Mouse (Mus musculus) stomach, postnatal 0 days (tissue): ENCODE measurements around the gene Vmn1r5. TPM values are rescaled to one million over a fixed set of nuclear protein-coding genes. Genes with fewer than 3 reads are reported as not detected.

Source experiments
- ATAC-seq: fragments of 200-750 bp; cut with Nextera tagmentation; 2 replicates; pipeline ENCODE4 v1.8.0; 2017; ENCODE audit not compliant: low FRiP score, low TSS enrichment
- DNase-seq: peaks from one replicate; pipeline ENCODE4 v3.0.0-alpha.2; 2016; ENCODE audit warnings: low spot score
- H3K27ac ChIP-seq: fragments of 300-500 bp; sonication (generic); replicated peaks from 2 replicates; pipeline ENCODE4 v1.5.1; 2014; ENCODE audit warnings: mild to moderate bottlenecking, control low read depth
- H3K27me3 ChIP-seq: fragments of 300-500 bp; sonication (generic); 2 replicates; pipeline ENCODE4 v1.6.1; 2014; ENCODE audit warnings: low read length; ENCODE audit not compliant: control insufficient read depth, insufficient read depth
- H3K36me3 ChIP-seq: fragments of 300-500 bp; sonication (generic); 2 replicates; pipeline ENCODE4 v1.6.1; 2014; ENCODE audit warnings: low read length, mixed read lengths; ENCODE audit not compliant: control insufficient read depth, insufficient read depth
- H3K4me1 ChIP-seq: fragments of 300-500 bp; sonication (generic); replicated peaks from 2 replicates; pipeline ENCODE4 v1.6.1; 2014; ENCODE audit warnings: antibody characterized with exemption; ENCODE audit not compliant: control insufficient read depth, insufficient read depth
- H3K4me2 ChIP-seq: fragments of 300-500 bp; sonication (generic); replicated peaks from 2 replicates; pipeline ENCODE4 v1.6.1; 2014; ENCODE audit warnings: low read depth, mild to moderate bottlenecking, control low read depth, moderate library complexity
- H3K4me3 ChIP-seq: fragments of 300-500 bp; sonication (generic); 2 replicates; pipeline ENCODE4 v1.5.1; 2014; ENCODE audit warnings: low read depth, low read length, control low read depth
- H3K9ac ChIP-seq: fragments of 300-500 bp; sonication (generic); 2 replicates; pipeline ENCODE4 v1.6.1; 2014; ENCODE audit warnings: mild to moderate bottlenecking, low read length, control low read depth, mixed read lengths
- H3K9me3 ChIP-seq: fragments of 300-500 bp; sonication (generic); 2 replicates; pipeline ENCODE4 v1.6.1; 2016; ENCODE audit warnings: low read length; ENCODE audit not compliant: control insufficient read depth
- CTCF ChIP-seq: IDR thresholded peaks from 2 replicates; pipeline ENCODE4 v1.5.1; 2016; ENCODE audit warnings: antibody characterized with exemption, low read depth, mild to moderate bottlenecking, moderate library complexity
- EP300 ChIP-seq: optimal IDR thresholded peaks from 2 replicates; pipeline ENCODE3; 2016; ENCODE audit warnings: antibody characterized with exemption
- WGBS: fragments of 180-500 bp; shearing (Covaris S2); extraction: QIAGEN DNeasy Blood & Tissue Kit; methylation state at CpG from one replicate; pipeline ENCODE4 v1.1.7; 2014; 5-methylcytosine and 5-hydroxymethylcytosine counted together
- polyA plus RNA-seq: library from polyadenylated mRNA; unstranded; fragments of >200 nt; fragmentation: Nextera tagmentation; extraction: Ambion mirVana; gene quantifications from 2 replicates; pipeline ENCODE4 v1.2.1, GENCODE M21; 2015

The Vmn1r5 gene
- polyA plus RNA-seq = not detected in 2 replicates

GRCm38 (mm10) chr6:56969973-56970372, at the start of gene Vmn1r5:
Vmn1r5 (plus strand) TSS chr6:56970273.
- H3K4me3 ChIP-seq = no peak within 1 kb of the TSS
- DNase-seq = no peak
- ATAC-seq = no peak
- no peaks in the 10 kb centered on the region for H3K9me3 ChIP-seq
- no peaks in the 10 kb centered on the region for H3K27me3 ChIP-seq
- H3K9ac ChIP-seq = no peak within 1 kb of the TSS
- TF ChIP-seq EP300 (no peak), CTCF (no peak)
- H3K4me2 ChIP-seq = no peak within 1 kb of the TSS
- H3K36me3 ChIP-seq = no peaks in the 10 kb centered on the region
- H3K27ac ChIP-seq = no peak within 1 kb of the TSS
- H3K4me1 ChIP-seq = no peaks in the 10 kb centered on the region

- Histone ChIP-seq H3K4me3 (peak overlapping the region; percentile 75), H3K9me3 (no peaks in the 10 kb centered on the region), H3K9ac (peak overlapping the region; percentile 81), H3K4me1 (no peaks in the 10 kb centered on the region), H3K27ac (peak overlapping the region; percentile 84), H3K27me3 (no peaks in the 10 kb centered on the region), H3K4me2 (peak overlapping the region; percentile 66), H3K36me3 (no peaks in the 10 kb centered on the region)
- no peak for ATAC-seq
- DNase-seq = no peak
- TF ChIP-seq CTCF = no peak
- TF ChIP-seq EP300 = no peak
- under 1% methylated on average over 25 of the region's 25 CpGs for WGBS
Measured at GRCm38 (mm10) chr6:56923331-56923725, 46.7 kb upstream of the Vmn1r5 start.

- no peaks in the 10 kb centered on the region for H3K36me3 ChIP-seq
- no peaks in the 10 kb centered on the region for H3K4me1 ChIP-seq
- peak within 1 kb of the TSS; percentile 81 for H3K9ac ChIP-seq
- no peak for TF ChIP-seq CTCF
- peak; percentile 2 for TF ChIP-seq EP300
- 3% methylated on average over 64 of the region's 64 CpGs for WGBS
- H3K4me2 ChIP-seq = peak within 1 kb of the TSS; percentile 66
- H3K27ac ChIP-seq = peak within 1 kb of the TSS; percentile 84
- H3K27me3 ChIP-seq = no peaks in the 10 kb centered on the region
- H3K9me3 ChIP-seq = 0 out of 2 replicates have a peak, but pooled peaks cover 2% of the 10 kb centered on the region
- H3K4me3 ChIP-seq = peak within 1 kb of the TSS; percentile 75
- DNase-seq = peak; percentile 95
- ATAC-seq = peak; percentile 98
Measured at GRCm38 (mm10) chr6:56923726-56924707, 46.1 kb upstream of the Vmn1r5 start, which contains the start of the genes Nt5c3 and Vmn1r4. Nt5c3 (minus strand) TSS chr6:56923932. Vmn1r4 (plus strand) TSS chr6:56924015.

DNA sequence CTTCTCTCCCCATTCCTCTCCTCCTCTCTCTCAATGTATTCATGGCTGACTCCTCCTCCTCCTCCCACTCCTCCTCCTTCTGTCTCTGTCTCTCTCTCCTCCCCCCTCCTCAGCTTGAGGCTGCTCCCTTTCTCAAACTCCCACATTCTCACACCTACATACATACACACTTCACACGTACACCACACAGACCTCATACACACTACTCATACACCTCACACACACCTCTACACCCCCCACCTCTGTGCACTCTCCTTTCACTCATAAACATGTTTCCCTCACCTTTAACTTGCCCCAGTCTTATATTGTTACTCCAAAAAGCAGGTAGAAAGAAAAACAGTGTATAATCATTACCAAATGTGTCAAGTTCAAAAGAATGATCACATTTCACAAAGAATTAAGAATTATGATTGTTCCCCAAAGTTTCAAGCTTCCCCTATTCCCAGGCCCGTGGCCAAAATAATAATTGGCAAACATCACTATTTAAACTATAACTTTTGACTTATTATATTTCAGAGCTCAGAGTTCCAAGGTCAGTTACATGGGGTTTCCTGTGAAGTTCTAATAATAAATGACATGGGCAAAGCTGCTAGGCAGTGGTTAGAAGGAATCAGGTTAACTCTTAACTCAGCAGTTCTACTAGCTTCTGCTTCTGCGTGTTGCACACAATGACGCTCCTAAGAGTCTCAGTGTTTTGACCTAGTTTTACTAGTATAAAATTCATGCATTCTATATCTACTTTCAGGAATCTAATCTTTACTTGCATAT, 38.2 kb upstream of the Vmn1r5 start:
- no peak overlapping the region for H3K4me3 ChIP-seq
- H3K9ac ChIP-seq = no peak overlapping the region
- no peak overlapping the region for H3K27ac ChIP-seq
- H3K27me3 ChIP-seq = no peaks in the 10 kb centered on the region
- no peaks in the 10 kb centered on the region for H3K36me3 ChIP-seq
- 0 out of 2 replicates have a peak, but pooled peaks cover 2% of the 10 kb centered on the region for H3K9me3 ChIP-seq
- 59% methylated on average over 4 of the region's 4 CpGs for WGBS
- no peak for TF ChIP-seq EP300
- no peak for TF ChIP-seq CTCF
- no peaks in the 10 kb centered on the region for H3K4me1 ChIP-seq
- no peak overlapping the region for H3K4me2 ChIP-seq
- ATAC-seq (no peak), DNase-seq (no peak)

GRCm38 (mm10) chr6:56932464-56932863, 37.6 kb upstream of the Vmn1r5 start:
- Histone ChIP-seq H3K9me3 (0 out of 2 replicates have a peak, but pooled peaks cover 2% of the 10 kb centered on the region), H3K36me3 (no peaks in the 10 kb centered on the region), H3K4me1 (no peaks in the 10 kb centered on the region), H3K4me3 (no peak overlapping the region), H3K27ac (no peak overlapping the region), H3K4me2 (no peak overlapping the region), H3K9ac (no peak overlapping the region), H3K27me3 (no peaks in the 10 kb centered on the region)
- TF ChIP-seq CTCF = no peak
- TF ChIP-seq EP300 = no peak
- WGBS = 63% methylated on average over 2 of the region's 2 CpGs
- no peak for ATAC-seq
- no peak for DNase-seq
